Mouse (Mus musculus): Measurements from ENCODE around the gene Rbms3. TPM values are rescaled to one million over a fixed set of nuclear protein-coding genes. Genes with fewer than 3 reads are reported as not detected.

Gene Rbms3
- polyA plus RNA-seq, 1 experiment from 2014 or later, result 45.9 TPM

DNA sequence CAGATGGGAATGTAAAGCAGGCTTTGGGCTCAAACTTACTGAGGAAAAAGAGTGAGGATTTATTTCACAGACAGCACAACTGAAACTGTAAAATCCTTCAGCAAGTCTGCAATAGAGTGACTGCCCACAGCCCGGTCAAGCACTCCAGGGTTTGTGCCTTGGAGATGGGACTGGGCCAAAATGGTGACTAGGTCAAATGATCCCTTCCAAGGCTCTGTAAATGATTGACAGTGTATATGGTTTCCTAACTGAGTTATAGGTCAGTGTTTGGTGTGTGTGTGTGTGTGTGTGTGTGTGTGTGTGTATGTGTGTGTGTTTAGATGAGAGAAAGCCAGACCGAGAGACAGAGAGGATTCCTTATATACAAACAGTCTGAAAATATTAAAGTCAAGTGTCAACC lies 673.6 kb downstream of the Rbms3 start:
- Histone ChIP-seq H3K9me3 (replicated peaks; ENCODE audit: control insufficient read depth, low read length) (no peaks in the 10 kb centered on the region), H3K4me2 (ENCODE audit: low read depth, low read length) (no peak overlapping the region), H3K27me3 (ENCODE audit: control insufficient read depth, insufficient read depth, low read length) (no peaks in the 10 kb centered on the region), H3K9ac (replicated peaks; ENCODE audit: low read length) (no peak overlapping the region), H3K27ac (replicated peaks; ENCODE audit: low read depth, low read length) (no peak overlapping the region), H3K4me1 (ENCODE audit: control insufficient read depth, insufficient read depth, low read length) (no peaks in the 10 kb centered on the region), H3K36me3 (replicated peaks; ENCODE audit: control insufficient read depth, insufficient read depth, low read depth, low read length) (no peaks in the 10 kb centered on the region), H3K4me3 (ENCODE audit: low read depth, low read length) (no peak overlapping the region)
- no peak for ATAC-seq (replicated peaks; ENCODE audit: insufficient number of reproducible peaks, low FRiP score, low TSS enrichment, low read depth)
- no peak for DNase-seq (ENCODE audit: low spot score)
- WGBS, result 89% methylated on average over 2 of the region's 2 CpGs

DNA sequence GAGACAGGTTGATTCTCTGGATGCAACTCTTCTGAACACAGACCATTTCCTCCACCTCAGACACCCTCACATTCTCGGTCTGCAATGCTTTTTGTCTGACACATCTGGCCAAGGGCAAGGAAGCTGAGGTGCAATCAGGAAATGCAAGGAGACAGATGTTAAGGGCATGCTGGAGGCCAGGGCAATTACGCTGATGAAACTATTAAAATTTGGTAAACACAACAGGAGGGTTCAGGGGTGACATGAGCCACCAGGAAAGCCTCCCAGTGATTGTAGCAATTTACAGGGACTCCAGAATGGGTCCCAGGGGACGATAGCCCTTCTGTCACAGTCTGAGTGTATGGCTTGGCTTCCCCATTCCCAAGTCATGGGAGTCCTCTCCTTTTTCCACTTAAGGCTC lies 681.5 kb downstream of the Rbms3 start:
- Histone ChIP-seq H3K27me3 (ENCODE audit: control insufficient read depth, insufficient read depth, low read length) (no peaks in the 10 kb centered on the region), H3K4me2 (ENCODE audit: low read depth, low read length) (no peak overlapping the region), H3K9ac (replicated peaks; ENCODE audit: low read length) (no peak overlapping the region), H3K9me3 (replicated peaks; ENCODE audit: control insufficient read depth, low read length) (no peaks in the 10 kb centered on the region), H3K4me3 (ENCODE audit: low read depth, low read length) (no peak overlapping the region), H3K27ac (replicated peaks; ENCODE audit: low read depth, low read length) (no peak overlapping the region), H3K36me3 (replicated peaks; ENCODE audit: control insufficient read depth, insufficient read depth, low read depth, low read length) (no peaks in the 10 kb centered on the region), H3K4me1 (ENCODE audit: control insufficient read depth, insufficient read depth, low read length) (no peaks in the 10 kb centered on the region)
- WGBS, result 34% methylated on average over 3 of the region's 3 CpGs
- DNase-seq (ENCODE audit: low spot score) (peak; percentile 60), ATAC-seq (replicated peaks; ENCODE audit: insufficient number of reproducible peaks, low FRiP score, low TSS enrichment, low read depth) (peak; percentile 23; the same call in 1 of the 2 replicates)

DNA sequence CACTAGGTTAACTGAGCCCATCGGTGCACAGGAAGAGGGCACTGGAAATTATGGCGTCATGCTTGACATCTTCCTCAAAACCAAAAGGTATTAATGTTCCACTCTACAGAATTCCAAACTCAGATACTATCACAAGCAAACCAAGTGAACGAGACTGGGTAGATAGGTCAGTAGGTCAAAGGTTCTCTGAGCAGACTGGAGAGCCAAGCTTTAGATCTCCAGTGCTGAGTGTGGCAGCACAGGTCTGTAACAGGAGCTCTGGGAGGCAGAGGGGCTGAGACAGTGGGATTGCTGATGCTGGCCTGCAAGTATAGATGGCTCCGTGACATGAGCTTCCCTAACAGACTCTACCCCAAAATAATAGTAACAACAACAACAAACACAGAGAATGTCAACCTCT lies 682.3 kb downstream of the Rbms3 start:
- Histone ChIP-seq H3K36me3 (replicated peaks; ENCODE audit: control insufficient read depth, insufficient read depth, low read depth, low read length) (no peaks in the 10 kb centered on the region), H3K27ac (replicated peaks; ENCODE audit: low read depth, low read length) (no peak overlapping the region), H3K9ac (replicated peaks; ENCODE audit: low read length) (no peak overlapping the region), H3K4me3 (ENCODE audit: low read depth, low read length) (no peak overlapping the region), H3K9me3 (replicated peaks; ENCODE audit: control insufficient read depth, low read length) (no peaks in the 10 kb centered on the region), H3K27me3 (ENCODE audit: control insufficient read depth, insufficient read depth, low read length) (no peaks in the 10 kb centered on the region), H3K4me1 (ENCODE audit: control insufficient read depth, insufficient read depth, low read length) (no peaks in the 10 kb centered on the region), H3K4me2 (ENCODE audit: low read depth, low read length) (no peak overlapping the region)
- 41% methylated on average over 4 of the region's 4 CpGs for WGBS
- 0 out of 2 replicates have a peak, but pooled peaks have one; percentile 44 for ATAC-seq (replicated peaks; ENCODE audit: insufficient number of reproducible peaks, low FRiP score, low TSS enrichment, low read depth)
- DNase-seq (ENCODE audit: low spot score), result no peak

DNA sequence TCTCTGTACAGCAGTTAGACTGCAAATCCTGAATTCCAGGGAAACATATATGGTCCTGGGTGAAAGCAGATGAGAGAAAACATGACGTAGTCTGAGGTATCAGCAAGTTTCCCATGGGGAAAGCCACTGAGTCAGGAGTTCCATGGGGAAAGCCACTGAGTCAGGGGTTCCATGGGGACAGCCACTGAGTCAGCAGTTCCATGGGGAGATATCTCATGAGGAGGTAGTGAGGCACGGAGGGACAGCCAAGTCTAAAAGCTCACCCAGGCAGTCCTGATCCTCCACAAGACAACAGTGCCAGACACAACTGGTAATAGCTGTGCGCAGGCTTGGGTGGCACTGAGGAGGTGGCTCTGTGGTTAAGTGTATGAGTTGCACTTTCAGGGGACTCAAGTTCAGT lies 682.9 kb downstream of the Rbms3 start:
- no peaks in the 10 kb centered on the region for H3K36me3 ChIP-seq (replicated peaks; ENCODE audit: control insufficient read depth, insufficient read depth, low read depth, low read length)
- H3K4me3 ChIP-seq (ENCODE audit: low read depth, low read length), result no peak overlapping the region
- H3K27ac ChIP-seq (replicated peaks; ENCODE audit: low read depth, low read length), result no peak overlapping the region

DNA sequence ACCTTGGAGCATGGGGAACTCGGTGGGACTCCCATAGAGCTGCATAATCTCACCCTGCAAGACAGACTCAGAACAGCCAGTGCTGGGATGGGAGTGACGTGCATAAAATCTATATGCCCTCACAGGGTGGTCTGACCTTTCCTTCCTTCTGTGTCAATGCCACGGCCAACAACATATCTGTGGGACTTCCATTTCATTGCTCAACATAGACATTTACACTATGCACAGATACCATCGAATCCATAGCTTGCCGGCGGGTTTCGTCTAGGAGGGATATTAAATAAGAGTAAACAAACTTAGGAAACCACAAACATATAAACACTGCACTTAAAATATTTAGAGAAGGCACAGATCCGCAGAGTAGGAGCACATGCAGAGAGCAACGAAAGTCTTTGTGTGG lies 684.0 kb downstream of the Rbms3 start:
- Histone ChIP-seq H3K4me3 (ENCODE audit: low read depth, low read length) (no peak overlapping the region), H3K4me1 (ENCODE audit: control insufficient read depth, insufficient read depth, low read length) (no peaks in the 10 kb centered on the region), H3K9ac (replicated peaks; ENCODE audit: low read length) (no peak overlapping the region), H3K4me2 (ENCODE audit: low read depth, low read length) (no peak overlapping the region), H3K27ac (replicated peaks; ENCODE audit: low read depth, low read length) (no peak overlapping the region), H3K9me3 (replicated peaks; ENCODE audit: control insufficient read depth, low read length) (no peaks in the 10 kb centered on the region), H3K36me3 (replicated peaks; ENCODE audit: control insufficient read depth, insufficient read depth, low read depth, low read length) (no peaks in the 10 kb centered on the region), H3K27me3 (ENCODE audit: control insufficient read depth, insufficient read depth, low read length) (no peaks in the 10 kb centered on the region)
- DNase-seq (ENCODE audit: low spot score) (no peak), ATAC-seq (replicated peaks; ENCODE audit: insufficient number of reproducible peaks, low FRiP score, low TSS enrichment, low read depth) (no peak)
- 76% methylated on average over 9 of the region's 9 CpGs for WGBS

More for the DNA sequence above, 682.9 kb downstream of the Rbms3 start:
- WGBS, result 87% methylated on average over 3 of the region's 3 CpGs
- Histone ChIP-seq H3K9me3 (replicated peaks; ENCODE audit: control insufficient read depth, low read length) (no peaks in the 10 kb centered on the region), H3K4me2 (ENCODE audit: low read depth, low read length) (no peak overlapping the region), H3K9ac (replicated peaks; ENCODE audit: low read length) (no peak overlapping the region), H3K4me1 (ENCODE audit: control insufficient read depth, insufficient read depth, low read length) (no peaks in the 10 kb centered on the region), H3K27me3 (ENCODE audit: control insufficient read depth, insufficient read depth, low read length) (no peaks in the 10 kb centered on the region)
- ATAC-seq (replicated peaks; ENCODE audit: insufficient number of reproducible peaks, low FRiP score, low TSS enrichment, low read depth) (no peak), DNase-seq (ENCODE audit: low spot score) (no peak)

DNA sequence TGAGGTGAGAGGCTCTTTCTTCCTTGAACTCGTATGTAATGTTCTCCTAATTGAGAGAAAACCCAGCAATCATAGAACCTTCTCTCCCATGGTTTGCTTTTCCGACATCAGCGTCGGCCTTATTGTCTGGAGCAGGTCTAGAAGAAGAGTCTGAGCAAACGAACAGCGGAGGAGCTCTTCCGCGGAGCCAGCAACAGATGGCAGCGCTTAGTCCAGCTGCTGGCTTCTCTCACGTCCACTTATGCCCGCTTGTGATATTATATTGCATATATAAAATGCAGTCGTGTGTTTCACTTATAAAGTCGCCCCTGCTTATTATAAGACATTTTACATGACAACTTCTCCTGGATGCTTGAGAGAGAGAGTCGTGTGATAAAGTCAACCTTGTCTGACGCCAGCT lies 685.8 kb downstream of the Rbms3 start:
- 82% methylated on average over 15 of the region's 15 CpGs for WGBS
- Histone ChIP-seq H3K9me3 (replicated peaks; ENCODE audit: control insufficient read depth, low read length) (no peaks in the 10 kb centered on the region), H3K36me3 (replicated peaks; ENCODE audit: control insufficient read depth, insufficient read depth, low read depth, low read length) (no peaks in the 10 kb centered on the region), H3K27ac (replicated peaks; ENCODE audit: low read depth, low read length) (no peak overlapping the region), H3K4me3 (ENCODE audit: low read depth, low read length) (no peak overlapping the region), H3K9ac (replicated peaks; ENCODE audit: low read length) (no peak overlapping the region), H3K4me1 (ENCODE audit: control insufficient read depth, insufficient read depth, low read length) (no peaks in the 10 kb centered on the region), H3K4me2 (ENCODE audit: low read depth, low read length) (no peak overlapping the region), H3K27me3 (ENCODE audit: control insufficient read depth, insufficient read depth, low read length) (no peaks in the 10 kb centered on the region)
- DNase-seq (ENCODE audit: low spot score) (no peak), ATAC-seq (replicated peaks; ENCODE audit: insufficient number of reproducible peaks, low FRiP score, low TSS enrichment, low read depth) (no peak)

DNA sequence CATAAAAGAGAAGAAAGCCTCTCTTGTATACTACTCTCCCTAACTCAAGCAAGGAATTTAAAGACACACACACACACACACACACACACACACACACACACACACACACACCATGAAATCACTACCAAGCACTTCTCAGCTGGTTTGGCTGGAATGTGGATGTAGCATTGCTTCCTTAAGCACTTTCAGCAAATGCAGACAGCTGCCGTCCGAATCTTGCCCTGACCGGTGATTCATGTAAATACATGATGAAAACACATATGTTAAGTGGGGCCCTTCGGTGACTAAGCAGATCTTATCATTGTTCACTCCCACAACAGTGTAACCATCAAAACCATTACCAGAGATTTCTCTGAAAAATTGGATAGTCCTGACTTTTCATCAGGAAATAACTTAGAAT lies 688.6 kb downstream of the Rbms3 start:
- ATAC-seq (replicated peaks; ENCODE audit: insufficient number of reproducible peaks, low FRiP score, low TSS enrichment, low read depth) (no peak), DNase-seq (ENCODE audit: low spot score) (no peak)
- no peak overlapping the region for H3K4me2 ChIP-seq (ENCODE audit: low read depth, low read length)
- no peaks in the 10 kb centered on the region for H3K9me3 ChIP-seq (replicated peaks; ENCODE audit: control insufficient read depth, low read length)
- no peak overlapping the region for H3K27ac ChIP-seq (replicated peaks; ENCODE audit: low read depth, low read length)
- H3K4me1 ChIP-seq (ENCODE audit: control insufficient read depth, insufficient read depth, low read length), result no peaks in the 10 kb centered on the region
- no peaks in the 10 kb centered on the region for H3K27me3 ChIP-seq (ENCODE audit: control insufficient read depth, insufficient read depth, low read length)
- 80% methylated on average over 4 of the region's 4 CpGs for WGBS
- H3K36me3 ChIP-seq (replicated peaks; ENCODE audit: control insufficient read depth, insufficient read depth, low read depth, low read length), result no peaks in the 10 kb centered on the region
- no peak overlapping the region for H3K9ac ChIP-seq (replicated peaks; ENCODE audit: low read length)
- H3K4me3 ChIP-seq (ENCODE audit: low read depth, low read length), result no peak overlapping the region

DNA sequence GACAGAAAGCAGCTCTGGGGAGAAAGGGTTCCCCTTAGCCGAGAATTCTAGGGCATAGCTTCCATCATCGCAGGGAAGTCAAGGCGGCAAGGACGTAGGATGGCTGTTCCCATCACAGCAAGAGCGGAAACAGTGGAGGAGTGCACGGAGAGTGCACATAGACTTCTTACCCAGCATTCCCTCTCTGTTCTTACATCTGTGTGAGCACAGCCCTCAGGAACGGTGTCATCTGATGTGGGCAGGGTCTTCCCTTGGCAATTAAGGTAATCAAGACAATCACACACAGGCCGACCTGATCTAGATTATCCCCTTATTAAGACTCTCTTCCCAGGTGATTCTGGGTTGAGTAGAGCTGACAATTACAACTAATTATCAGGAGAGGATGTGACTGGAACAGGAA lies 689.0 kb downstream of the Rbms3 start:
- Histone ChIP-seq H3K4me3 (ENCODE audit: low read depth, low read length) (no peak overlapping the region), H3K27me3 (ENCODE audit: control insufficient read depth, insufficient read depth, low read length) (no peaks in the 10 kb centered on the region), H3K4me2 (ENCODE audit: low read depth, low read length) (no peak overlapping the region), H3K27ac (replicated peaks; ENCODE audit: low read depth, low read length) (no peak overlapping the region), H3K9me3 (replicated peaks; ENCODE audit: control insufficient read depth, low read length) (no peaks in the 10 kb centered on the region), H3K36me3 (replicated peaks; ENCODE audit: control insufficient read depth, insufficient read depth, low read depth, low read length) (no peaks in the 10 kb centered on the region), H3K4me1 (ENCODE audit: control insufficient read depth, insufficient read depth, low read length) (no peaks in the 10 kb centered on the region), H3K9ac (replicated peaks; ENCODE audit: low read length) (no peak overlapping the region)
- DNase-seq (ENCODE audit: low spot score), result no peak
- 77% methylated on average over 8 of the region's 8 CpGs for WGBS
- no peak for ATAC-seq (replicated peaks; ENCODE audit: insufficient number of reproducible peaks, low FRiP score, low TSS enrichment, low read depth)
